Mouse (Mus musculus): ENCODE results near the gene RPS10-NUDT3. TPM values are rescaled to one million over a fixed set of nuclear protein-coding genes. Genes with fewer than 3 reads are reported as not detected.

The RPS10-NUDT3 gene
- not detected for total RNA-seq (2023)

DNA sequence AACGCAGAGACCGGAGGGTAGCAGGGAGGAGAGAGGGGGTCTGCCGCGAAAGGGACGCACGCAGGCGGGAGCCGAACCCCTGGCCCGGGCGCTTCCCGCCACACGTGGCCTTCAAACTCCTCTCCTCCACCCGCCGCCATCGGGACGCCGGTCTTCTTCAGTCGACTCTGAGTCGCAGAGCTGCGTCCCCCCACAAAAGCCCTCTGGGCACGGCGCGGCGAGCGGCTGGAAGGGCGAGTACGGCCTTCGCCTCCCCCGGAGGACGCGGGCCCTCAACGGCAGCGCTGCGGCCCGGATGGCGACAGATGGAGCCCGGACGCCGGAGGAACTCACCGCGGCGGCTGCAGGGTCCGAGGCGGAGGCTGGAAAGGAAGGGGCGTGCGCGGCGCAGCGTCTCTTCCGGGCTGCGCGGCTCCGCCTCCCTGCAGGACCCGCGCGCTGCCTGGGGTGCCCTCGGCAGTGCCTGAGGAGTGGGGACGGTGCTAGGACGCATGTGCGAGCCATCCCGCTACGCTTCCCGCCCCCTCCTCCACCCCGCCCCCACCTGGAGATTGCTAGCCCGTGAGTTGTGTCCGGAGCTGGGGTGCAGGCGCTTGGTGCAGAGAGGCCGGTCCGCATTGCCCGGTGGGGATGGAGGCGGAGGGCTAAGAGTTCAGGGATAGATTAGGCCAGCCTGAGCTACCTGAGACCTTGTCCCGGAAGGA, at the start of gene RPS10-NUDT3:
Gene RPS10-NUDT3 (minus strand): TSS at position 352 of the 704 bp plus-strand sequence.

DNA sequence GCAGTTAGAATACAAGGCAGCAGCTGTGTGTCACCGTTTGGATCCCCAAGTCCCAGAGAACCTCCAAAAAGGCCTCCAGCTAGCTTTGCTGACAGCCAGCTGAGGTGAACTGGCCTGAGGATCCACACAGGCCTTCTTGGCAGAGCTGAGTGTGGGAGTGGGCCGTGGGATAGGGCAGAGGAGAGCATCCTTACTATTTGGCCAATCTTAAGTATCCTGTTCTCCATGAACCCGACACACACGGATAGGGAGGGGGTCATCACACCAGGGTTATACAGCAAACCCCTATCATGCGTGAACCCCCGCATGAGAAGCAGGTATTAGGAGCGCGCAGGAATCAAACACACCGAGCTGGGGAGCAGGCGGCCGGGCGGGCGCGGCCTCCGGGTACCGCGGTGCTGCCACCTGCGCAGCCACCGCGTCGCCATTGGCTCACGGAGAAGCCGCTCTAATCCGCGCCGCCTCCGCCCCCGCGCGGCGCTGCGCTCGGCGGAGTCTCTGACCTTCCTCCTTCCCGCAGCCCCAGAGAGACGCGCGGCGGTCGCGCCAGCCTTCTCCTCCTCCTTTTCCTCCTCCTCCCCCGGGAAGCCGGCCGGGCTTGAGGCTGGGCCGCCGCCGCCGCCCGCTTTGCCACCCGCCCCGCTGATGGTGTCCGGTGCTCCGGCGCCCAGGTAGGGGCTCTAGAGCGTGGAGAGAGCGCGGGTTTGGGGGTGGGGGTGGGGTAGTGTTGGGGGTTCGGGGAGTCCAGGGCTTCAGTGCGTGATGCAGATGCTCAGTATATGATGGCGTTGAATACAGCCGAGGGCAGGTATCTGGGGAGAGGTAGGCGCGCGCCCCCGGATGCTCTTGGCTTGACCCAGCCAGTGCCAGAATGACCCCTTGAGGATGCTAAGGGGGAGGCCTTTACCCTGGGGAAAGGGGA, 20.3 kb upstream of the RPS10-NUDT3 start, which contains the start of gene Pacsin1:
Gene Pacsin1 (plus strand): TSS at position 421 of the 922 bp plus-strand sequence.

DNA sequence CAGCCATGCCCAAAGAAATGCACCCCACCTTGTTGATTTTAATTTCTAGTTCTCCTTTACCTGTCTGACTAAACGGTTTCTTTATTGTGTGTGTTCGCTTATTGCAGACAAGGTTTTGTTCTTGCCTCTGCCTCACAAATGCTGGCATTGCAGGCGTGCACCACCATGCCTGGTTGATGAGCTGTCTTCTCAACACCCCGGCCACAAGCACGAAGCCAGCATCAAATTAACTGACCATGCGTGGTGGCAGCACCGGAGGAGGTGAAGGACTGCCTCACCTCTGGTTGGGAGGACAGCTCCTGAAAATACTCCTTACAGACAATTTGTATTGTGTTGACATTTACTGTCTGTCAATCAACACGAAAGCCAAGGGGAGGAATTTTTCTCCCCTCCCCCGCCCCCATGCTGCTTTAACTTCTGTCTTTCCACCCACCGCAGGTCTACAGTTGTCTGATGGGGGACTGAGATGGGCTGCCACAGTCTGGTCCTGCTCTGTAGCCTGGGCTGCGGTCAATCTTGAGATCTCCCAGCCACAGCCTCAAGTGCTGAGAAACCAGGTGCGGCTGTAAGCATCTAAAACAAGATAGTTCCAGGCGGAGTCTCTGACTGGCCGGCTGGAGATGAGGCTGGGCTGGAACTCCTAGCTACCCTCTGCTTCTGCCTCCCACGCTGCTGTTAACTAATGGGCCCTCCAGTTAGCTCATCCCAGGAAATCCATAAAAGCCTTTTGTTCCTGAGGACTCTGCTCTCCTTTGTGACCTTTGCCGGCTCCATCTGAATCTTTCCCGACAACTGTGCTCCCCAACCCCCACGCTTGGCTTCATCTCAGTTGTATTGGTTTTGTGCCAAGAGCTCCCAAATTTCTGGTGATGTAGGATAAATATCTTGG, 1.4 kb upstream of the RPS10-NUDT3 start, which contains the start of gene Rps10:
Gene Rps10 (minus strand): TSS at position 538 of the 889 bp plus-strand sequence.

DNA sequence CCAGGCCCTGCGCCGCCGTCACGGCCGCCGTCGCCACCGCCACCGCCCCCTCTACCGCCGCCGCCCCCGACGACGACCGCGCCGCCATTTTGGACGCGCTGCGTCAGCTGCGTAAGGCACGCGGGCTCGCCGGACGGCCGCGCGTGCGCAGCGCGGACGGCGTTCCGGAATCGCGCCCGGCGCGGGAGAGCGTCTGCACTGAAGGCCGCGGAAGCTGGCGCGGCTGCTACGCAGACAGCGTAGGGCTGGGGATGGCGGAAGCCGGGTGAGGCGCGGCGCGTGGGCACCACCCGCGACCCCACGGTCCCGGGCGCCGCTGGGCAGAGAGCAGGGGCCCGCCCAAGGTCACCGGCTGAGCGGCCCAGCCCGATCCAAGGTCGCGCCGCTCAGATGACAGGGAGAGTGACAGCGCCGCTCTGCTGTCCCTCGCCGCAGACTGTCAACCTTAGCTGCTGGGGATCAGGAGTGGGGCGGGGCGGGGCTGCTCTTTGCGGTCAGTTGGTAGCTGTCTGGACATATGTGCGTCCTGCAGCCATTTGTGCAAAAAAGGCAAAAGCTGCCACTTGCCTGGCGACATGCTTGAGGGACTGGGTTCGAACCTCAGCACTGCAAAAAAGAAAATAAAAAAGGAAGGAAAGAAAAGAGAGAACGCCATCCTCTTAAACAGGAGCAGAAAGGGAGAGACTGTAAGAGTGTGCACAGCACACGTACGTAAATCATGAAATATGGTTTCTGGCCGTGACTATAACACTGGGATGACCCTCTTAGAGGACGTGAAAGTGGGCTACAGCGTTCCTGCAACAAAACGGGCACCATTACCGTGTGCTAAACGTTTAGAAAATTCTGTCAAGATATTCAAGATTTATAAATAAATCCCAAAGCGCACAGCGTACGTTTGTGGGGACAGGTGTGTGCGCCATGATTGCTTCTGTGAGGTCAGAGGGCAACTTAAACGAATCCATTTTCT, 11.4 kb downstream of the RPS10-NUDT3 start, which contains the start of gene Nudt3:
Gene Nudt3 (minus strand): TSS at position 136 of the 967 bp plus-strand sequence.

DNA sequence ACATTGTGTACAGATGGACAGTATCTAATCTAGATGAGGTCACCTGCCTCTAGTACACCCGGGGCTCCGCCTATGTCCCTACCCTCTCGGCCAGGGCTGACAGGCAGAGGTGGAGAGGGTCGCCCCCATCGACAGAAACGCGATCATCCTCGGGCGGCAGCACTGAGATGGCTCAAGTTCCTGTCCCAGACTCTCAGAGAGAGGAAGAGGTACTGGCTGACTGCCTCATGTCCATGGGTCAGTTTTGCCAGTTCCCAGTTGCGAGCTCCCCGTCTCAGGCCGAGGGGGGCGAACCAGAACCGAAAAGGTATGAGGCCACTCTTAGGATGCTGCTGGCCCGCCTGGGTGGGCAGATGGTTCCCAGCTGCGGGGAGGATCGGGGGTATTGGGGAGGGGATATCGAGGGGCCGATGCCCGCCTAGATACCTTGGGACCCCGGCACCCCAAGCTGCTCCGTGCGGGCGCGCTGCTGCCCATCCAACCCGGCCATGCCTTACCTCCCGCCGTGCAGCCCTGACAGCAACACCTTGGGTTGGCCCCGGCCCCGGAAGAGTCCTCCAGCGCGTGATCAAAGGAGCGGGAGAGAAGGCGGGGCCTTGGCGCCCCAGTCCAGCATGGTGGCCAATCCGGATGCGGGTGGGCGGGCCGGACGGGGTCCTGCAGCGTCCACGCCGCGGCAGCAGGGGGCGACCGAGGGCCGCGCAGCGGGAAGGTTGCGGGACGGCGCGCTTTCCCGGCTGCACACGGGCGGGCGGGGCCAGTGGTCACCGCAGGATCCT, 69.7 kb downstream of the RPS10-NUDT3 start, which contains the start of gene AI413582:
Gene AI413582 (minus strand): TSS at position 594 of the 779 bp plus-strand sequence.

DNA sequence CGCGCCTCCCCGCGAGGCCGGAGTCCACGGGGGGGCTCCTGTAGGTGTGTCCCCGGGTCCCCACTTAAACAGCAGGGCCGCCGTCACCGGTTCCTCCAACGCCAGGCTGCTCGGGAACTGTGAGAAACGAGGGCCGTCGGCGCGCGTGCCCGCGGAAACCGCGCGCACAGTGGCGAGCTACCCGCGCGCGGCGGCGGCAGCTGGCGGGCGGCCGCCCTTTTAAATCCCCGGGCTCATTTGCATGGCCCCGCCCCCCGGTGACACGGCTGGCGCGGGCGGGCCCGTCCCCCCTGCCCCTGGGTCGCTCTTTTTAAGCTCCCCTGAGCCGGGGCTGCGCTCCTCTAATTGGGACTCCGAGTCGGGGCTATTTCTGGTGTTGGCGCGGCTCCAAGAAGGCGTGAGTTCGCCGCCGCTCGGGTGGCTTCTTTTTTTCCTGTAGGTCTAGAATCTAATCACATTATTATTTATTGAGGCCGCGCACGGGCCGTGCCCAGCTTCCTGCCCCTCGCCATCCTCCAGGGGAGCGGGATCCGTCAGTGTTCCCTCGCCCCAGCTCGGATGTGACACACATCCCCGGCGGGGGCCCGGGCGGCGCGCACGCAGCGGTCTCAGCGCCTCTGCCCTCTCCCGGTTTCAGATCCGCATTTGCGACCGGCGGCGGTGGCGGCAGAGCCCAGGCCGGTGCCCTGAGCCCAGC, 78.6 kb downstream of the RPS10-NUDT3 start, which contains the start of gene Hmga1:
Gene Hmga1 (plus strand): TSS at position 183 of the 697 bp plus-strand sequence.

Other genes starting within 250 kb of the RPS10-NUDT3 start
- under 1 TPM; 0.17 to 0.18 TPM for gene Grm4, start 113.8 kb downstream of the RPS10-NUDT3 start, total RNA-seq (2023)
- 10 to 100 TPM; 59.4 to 66.9 TPM for gene Hmga1, start 78.7 kb downstream of the RPS10-NUDT3 start, total RNA-seq (2023)
- gene AI413582, start 69.5 kb downstream of the RPS10-NUDT3 start, total RNA-seq (2023): 10 to 100 TPM; 54.7 to 68.2 TPM
- gene Nudt3, start 11.7 kb downstream of the RPS10-NUDT3 start, total RNA-seq (2023): 100 to 1,000 TPM; 106 to 121 TPM
- gene Rps10, start 1.4 kb upstream of the RPS10-NUDT3 start, total RNA-seq (2023): 1,000 to 10,000 TPM; 2,987 to 3,088 TPM
- gene Pacsin1, start 20.3 kb upstream of the RPS10-NUDT3 start, total RNA-seq (2023): 10 to 100 TPM; 41.0 to 46.9 TPM
- under 1 TPM in 1 of 2 experiments, not detected in 1; 0.44 TPM for gene Spdef, start 93.7 kb upstream of the RPS10-NUDT3 start, total RNA-seq (2023)
- 10 to 100 TPM; 86.4 to 87.0 TPM for gene D17Wsu92e, start 185.4 kb upstream of the RPS10-NUDT3 start, total RNA-seq (2023)
- 10 to 100 TPM; 76.2 to 89.3 TPM for gene Snrpc, start 202.9 kb upstream of the RPS10-NUDT3 start, total RNA-seq (2023)
- gene Uhrf1bp1, start 221.2 kb upstream of the RPS10-NUDT3 start, total RNA-seq (2023): 1 to 10 TPM; 4.3 to 4.4 TPM

All from T-cell, adult 66 days (primary cell).